Mouse (Mus musculus) kidney, postnatal 0 days (tissue): ENCODE data around the gene Rab21. TPM values are rescaled to one million over a fixed set of nuclear protein-coding genes. Genes with fewer than 3 reads are reported as not detected.
A peak's percentile ranks its signal among the peaks of the same experiment; 100 is the strongest.

ENCODE experiments used
- ATAC-seq: fragments of 200-750 bp; cut with Nextera tagmentation; replicated peaks from 2 replicates; pipeline ENCODE4 v1.8.0; 2017; ENCODE audit warnings: low read depth, moderate number of reproducible peaks, moderate TSS enrichment, moderate library complexity; ENCODE audit not compliant: low FRiP score
- DNase-seq: peaks from one replicate; pipeline ENCODE4 v3.0.0-alpha.2; 2016; ENCODE audit warnings: low spot score
- H3K27ac ChIP-seq: fragments of 300-500 bp; sonication (generic); 2 replicates; pipeline ENCODE4 v1.5.1; 2014; ENCODE audit warnings: mild to moderate bottlenecking
- H3K27me3 ChIP-seq: fragments of 300-500 bp; sonication (generic); 2 replicates; pipeline ENCODE4 v1.6.1; 2014; ENCODE audit warnings: low read length, mixed read lengths; ENCODE audit not compliant: insufficient read depth
- H3K36me3 ChIP-seq: fragments of 300-500 bp; sonication (generic); 2 replicates; pipeline ENCODE4 v1.6.1; 2014; ENCODE audit warnings: low read length, mixed read lengths; ENCODE audit not compliant: insufficient read depth
- H3K4me1 ChIP-seq: fragments of 300-500 bp; sonication (generic); replicated peaks from 2 replicates; pipeline ENCODE4 v1.6.1; 2014; ENCODE audit warnings: antibody characterized with exemption, low read length, mixed read lengths; ENCODE audit not compliant: insufficient read depth
- H3K4me2 ChIP-seq: fragments of 300-500 bp; sonication (generic); 2 replicates; pipeline ENCODE4 v1.6.1; 2014; ENCODE audit warnings: mild to moderate bottlenecking, low read length, moderate library complexity, mixed read lengths
- H3K4me3 ChIP-seq: fragments of 300-500 bp; sonication (generic); replicated peaks from 2 replicates; pipeline ENCODE4 v1.5.1; 2014; ENCODE audit warnings: low read depth, low read length
- H3K9ac ChIP-seq: fragments of 300-500 bp; sonication (generic); 2 replicates; pipeline ENCODE4 v1.6.1; 2014; ENCODE audit warnings: low read depth, low read length
- H3K9me3 ChIP-seq: fragments of 300-500 bp; sonication (generic); replicated peaks from 2 replicates; pipeline ENCODE4 v1.6.1; 2016; ENCODE audit warnings: low read length, inconsistent platforms, mixed read lengths
- CTCF ChIP-seq: IDR thresholded peaks from 2 replicates; pipeline ENCODE4 v1.5.1; 2016; ENCODE audit warnings: antibody characterized with exemption, low read depth, mild to moderate bottlenecking, moderate library complexity
- WGBS: fragments of 180-500 bp; shearing (Covaris S2); extraction: QIAGEN DNeasy Blood & Tissue Kit; methylation state at CpG from one replicate; pipeline ENCODE4 v1.1.7; 2014; 5-methylcytosine and 5-hydroxymethylcytosine counted together
- polyA plus RNA-seq: library from polyadenylated mRNA; unstranded; fragments of >200 nt; fragmentation: Nextera tagmentation; extraction: Ambion mirVana; gene quantifications from 2 replicates; pipeline ENCODE4 v1.2.1, GENCODE M21; 2015

Rab21 gene
- polyA plus RNA-seq, 1 experiment from 2014 or later = 17.8 TPM

- no peak overlapping the region for H3K4me2 ChIP-seq
- DNase-seq (no peak), ATAC-seq (no peak)
- no peak overlapping the region for H3K27ac ChIP-seq
- no peak overlapping the region for H3K4me3 ChIP-seq
- H3K27me3 ChIP-seq = no peaks in the 10 kb centered on the region
- 0 out of 2 replicates have a peak, but pooled peaks cover 5% of the 10 kb centered on the region for H3K36me3 ChIP-seq
- TF ChIP-seq CTCF = no peak
- H3K4me1 ChIP-seq = no peaks in the 10 kb centered on the region
- H3K9me3 ChIP-seq = no peaks in the 10 kb centered on the region
- WGBS = 92% methylated on average over 6 of the region's 7 CpGs
- no peak overlapping the region for H3K9ac ChIP-seq
Observed at GRCm38 (mm10) chr10:115356106-115356505, 40.7 kb upstream of the Rab21 start.

GRCm38 (mm10) chr10:115355016-115355415, 39.6 kb upstream of the Rab21 start:
- Histone ChIP-seq H3K4me3 (no peak overlapping the region), H3K9ac (no peak overlapping the region), H3K4me1 (0 out of 2 replicates have a peak, but pooled peaks cover 1% of the 10 kb centered on the region), H3K27me3 (no peaks in the 10 kb centered on the region), H3K27ac (no peak overlapping the region), H3K9me3 (no peaks in the 10 kb centered on the region), H3K36me3 (0 out of 2 replicates have a peak, but pooled peaks cover 5% of the 10 kb centered on the region), H3K4me2 (no peak overlapping the region)
- WGBS = 92% methylated on average over 6 of the region's 6 CpGs
- TF ChIP-seq CTCF = no peak
- no peak for DNase-seq
- ATAC-seq = no peak

DNA sequence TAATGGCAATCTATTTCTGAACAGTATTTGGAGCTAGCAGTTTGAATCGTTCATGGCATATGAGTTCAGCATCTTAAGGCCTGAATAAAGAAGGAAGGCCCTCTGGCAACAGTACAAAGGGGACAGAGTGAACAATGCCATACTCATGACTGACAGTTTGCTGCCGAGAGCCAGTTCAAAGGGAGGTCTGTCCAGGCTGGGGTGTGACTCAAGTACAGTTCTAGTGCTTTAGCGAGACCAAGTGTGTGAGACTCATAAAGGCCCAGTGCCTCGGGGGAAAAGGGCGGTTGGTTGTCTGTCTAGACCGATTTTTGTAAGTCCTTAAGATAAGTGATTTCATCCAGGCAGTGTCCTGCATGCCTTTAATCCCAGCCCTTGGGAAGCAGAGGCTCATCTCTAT, 39.2 kb upstream of the Rab21 start:
- DNase-seq = no peak
- 77% methylated on average over 6 of the region's 6 CpGs for WGBS

GRCm38 (mm10) chr10:115350810-115351397, 35.5 kb upstream of the Rab21 start:
- H3K9me3 ChIP-seq = no peaks in the 10 kb centered on the region

More for the DNA sequence above, 39.2 kb upstream of the Rab21 start:
- no peak overlapping the region for H3K9ac ChIP-seq
- ATAC-seq = no peak
- no peaks in the 10 kb centered on the region for H3K27me3 ChIP-seq
- H3K36me3 ChIP-seq = 0 out of 2 replicates have a peak, but pooled peaks cover 5% of the 10 kb centered on the region
- 0 out of 2 replicates have a peak, but pooled peaks cover 5% of the 10 kb centered on the region for H3K4me1 ChIP-seq
- H3K9me3 ChIP-seq = no peaks in the 10 kb centered on the region
- no peak overlapping the region for H3K4me2 ChIP-seq
- H3K27ac ChIP-seq = no peak overlapping the region
- no peak overlapping the region for H3K4me3 ChIP-seq
- no peak for TF ChIP-seq CTCF

GRCm38 (mm10) chr10:115349509-115349908, 34.1 kb upstream of the Rab21 start:
- DNase-seq (no peak), ATAC-seq (peak; percentile 70)
- Histone ChIP-seq H3K9ac (no peak overlapping the region), H3K27ac (0 out of 2 replicates have a peak overlapping the region, but pooled peaks have one; percentile 36), H3K27me3 (no peaks in the 10 kb centered on the region), H3K4me3 (no peak overlapping the region), H3K4me1 (0 out of 2 replicates have a peak, but pooled peaks cover 5% of the 10 kb centered on the region), H3K9me3 (no peaks in the 10 kb centered on the region), H3K36me3 (no peaks in the 10 kb centered on the region), H3K4me2 (0 out of 2 replicates have a peak overlapping the region, but pooled peaks have one; percentile 5)
- TF ChIP-seq CTCF = no peak
- 62% methylated on average over 7 of the region's 7 CpGs for WGBS

More at GRCm38 (mm10) chr10:115350810-115351397, 35.5 kb upstream of the Rab21 start:
- 86% methylated on average over 2 of the region's 2 CpGs for WGBS
- Histone ChIP-seq H3K4me2 (no peak overlapping the region), H3K27me3 (no peaks in the 10 kb centered on the region), H3K4me1 (0 out of 2 replicates have a peak, but pooled peaks cover 5% of the 10 kb centered on the region), H3K27ac (no peak overlapping the region), H3K9ac (no peak overlapping the region), H3K4me3 (no peak overlapping the region), H3K36me3 (no peaks in the 10 kb centered on the region)
- TF ChIP-seq CTCF = no peak
- no peak for ATAC-seq
- no peak for DNase-seq

DNA sequence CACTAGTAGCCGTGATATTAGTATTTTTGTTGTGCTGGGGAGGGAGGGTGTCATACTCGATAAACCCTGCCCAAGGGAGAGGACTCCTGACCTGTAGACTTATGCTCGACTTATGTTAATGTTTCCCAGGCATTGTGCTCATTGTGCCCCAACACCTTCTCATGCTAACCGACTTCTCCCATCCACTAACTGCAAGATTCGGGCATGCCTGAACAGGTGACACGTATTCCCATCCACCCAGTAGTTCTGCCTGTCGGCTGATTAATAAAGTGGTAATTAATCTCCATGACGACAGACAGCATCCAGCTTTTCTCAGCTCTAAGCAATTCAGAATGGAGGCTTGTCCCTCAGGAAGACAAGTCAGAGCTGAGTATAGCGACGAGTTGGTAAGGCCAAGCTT, 33.6 kb upstream of the Rab21 start:
- Histone ChIP-seq H3K4me3 (no peak overlapping the region), H3K9ac (no peak overlapping the region), H3K4me2 (no peak overlapping the region), H3K9me3 (no peaks in the 10 kb centered on the region), H3K36me3 (no peaks in the 10 kb centered on the region), H3K4me1 (0 out of 2 replicates have a peak, but pooled peaks cover 5% of the 10 kb centered on the region), H3K27me3 (no peaks in the 10 kb centered on the region), H3K27ac (0 out of 2 replicates have a peak overlapping the region, but pooled peaks have one; percentile 36)
- 56% methylated on average over 10 of the region's 10 CpGs for WGBS
- peak; percentile 10 for DNase-seq
- ATAC-seq = peak; percentile 88
- no peak for TF ChIP-seq CTCF
